15 mouse cellular contexts compared by ENCODE assay signal in the genomic region with DNA sequence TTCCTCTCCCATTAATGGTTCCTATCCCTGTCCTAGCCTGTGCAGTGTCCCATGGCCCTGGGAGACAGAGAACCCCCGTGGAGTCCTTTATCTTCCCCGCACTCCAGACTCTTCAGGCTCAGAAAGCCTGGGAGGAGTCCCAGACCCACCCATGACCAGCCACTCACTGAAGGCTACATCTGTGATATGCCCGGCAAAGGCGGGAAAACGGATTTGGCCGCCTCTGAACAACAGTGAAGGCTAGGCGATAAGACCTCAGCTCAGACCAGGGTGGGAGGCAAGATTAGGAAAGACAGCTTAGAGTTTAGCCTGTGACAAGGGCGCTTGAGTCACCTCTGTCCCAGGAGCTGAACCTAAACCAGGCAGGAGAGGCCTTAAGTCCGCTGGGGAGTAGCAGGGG. TPM values are rescaled to one million over a fixed set of nuclear protein-coding genes. Genes with fewer than 3 reads are reported as not detected.
A peak's percentile ranks its signal among the peaks of the same experiment; 100 is the strongest.
DNase-seq lines count a peak whose midpoint lies in the region; ATAC-seq and TF ChIP-seq lines count a peak whose summit lies in the region.
"Had no signal": no experiment of that assay in that cellular context is flagged by ENCODE, and none has a peak within 500 bp of the region (broad histone marks: within the 10 kb centered on the region; RNA-seq: fewer than 3 reads in every experiment).

No protein-coding gene starts in this region.

- peaks cover 8% of the 10 kb centered on the region for H3K27me3 ChIP-seq in intestine, embryonic 15.5 days (replicated peaks)
- peaks cover 9% of the 10 kb centered on the region for H3K27me3 ChIP-seq in intestine, postnatal 0 days (replicated peaks; ENCODE audit: control insufficient read depth, insufficient read depth, low read length)
- H3K27me3 ChIP-seq in intestine, embryonic 16.5 days (replicated peaks; ENCODE audit: control insufficient read depth, insufficient read depth, low read length) = peaks cover 8% of the 10 kb centered on the region

- DNase-seq in spleen, postnatal 10 days (ENCODE audit: low spot score in 2 of 2) = peak; percentile 71 to 76
- no peak for DNase-seq in thymus, postnatal 4 days
- DNase-seq in MN1 (ENCODE audit: low spot score) = no peak
- DNase-seq: adrenal gland, adult 8-10 months; cerebellum, postnatal 36 days; kidney, adult 11 months; lung, adult 18-20 months had no signal

- ATAC-seq in intestine, embryonic 15.5 days = peak; percentile 47
- ATAC-seq in intestine, postnatal 0 days = no peak
- ATAC-seq in intestine, embryonic 16.5 days = peak; percentile 74
- ATAC-seq: forebrain, embryonic 15.5 days had no signal

- H3K4me2 ChIP-seq in intestine, embryonic 15.5 days (replicated peaks) = no peak overlapping the region
- H3K4me2 ChIP-seq in intestine, postnatal 0 days (replicated peaks; ENCODE audit: low read depth) = no peak overlapping the region
- no peak overlapping the region for H3K4me2 ChIP-seq in intestine, embryonic 16.5 days (ENCODE audit: low read depth, low read length)
- H3K4me2 ChIP-seq: forebrain, embryonic 15.5 days had no signal

- H3K36me3 ChIP-seq in intestine, embryonic 15.5 days = no peaks in the 10 kb centered on the region
- H3K36me3 ChIP-seq in intestine, postnatal 0 days (ENCODE audit: control insufficient read depth, insufficient read depth) = no peaks in the 10 kb centered on the region
- no peaks in the 10 kb centered on the region for H3K36me3 ChIP-seq in intestine, embryonic 16.5 days (ENCODE audit: control insufficient read depth, insufficient read depth, low read length)
- H3K36me3 ChIP-seq: forebrain, embryonic 15.5 days; midbrain, embryonic 10.5 days had no signal

- H3K27ac ChIP-seq in intestine, embryonic 15.5 days = no peak overlapping the region
- no peak overlapping the region for H3K27ac ChIP-seq in intestine, postnatal 0 days (ENCODE audit: low read depth, low read length)
- peak overlapping the region; percentile 88 for H3K27ac ChIP-seq in bone marrow, adult 2 months (ENCODE audit: control insufficient read depth, insufficient read depth, low read depth, low read length, poor library complexity)
- no peak overlapping the region for H3K27ac ChIP-seq in intestine, embryonic 16.5 days (ENCODE audit: low read length)
- H3K27ac ChIP-seq: forebrain, embryonic 15.5 days; midbrain, embryonic 10.5 days had no signal

- no peaks in the 10 kb centered on the region for H3K4me1 ChIP-seq in intestine, embryonic 15.5 days (replicated peaks)
- no peaks in the 10 kb centered on the region for H3K4me1 ChIP-seq in intestine, postnatal 0 days (replicated peaks; ENCODE audit: control insufficient read depth, insufficient read depth, low read length)
- peaks cover 4% of the 10 kb centered on the region; the same call in 1 of the 2 replicates for H3K4me1 ChIP-seq in bone marrow, adult 2 months (ENCODE audit: control insufficient read depth, insufficient read depth, low read length)
- 0 out of 2 replicates have a peak, but pooled peaks cover 3% of the 10 kb centered on the region for H3K4me1 ChIP-seq in intestine, embryonic 16.5 days (ENCODE audit: control insufficient read depth, insufficient read depth, low read length)
- H3K4me1 ChIP-seq: forebrain, embryonic 15.5 days had no signal

- no peak overlapping the region for H3K9ac ChIP-seq in intestine, embryonic 15.5 days
- H3K9ac ChIP-seq in intestine, postnatal 0 days (ENCODE audit: low read depth, low read length) = no peak overlapping the region
- H3K9ac ChIP-seq in intestine, embryonic 16.5 days (ENCODE audit: low read depth, low read length) = no peak overlapping the region
- H3K9ac ChIP-seq: forebrain, embryonic 15.5 days had no signal

- TF ChIP-seq CTCF in intestine, postnatal 0 days (IDR thresholded peaks at IDR 0.05; ENCODE audit: low read depth) = no peak
- no peak for TF ChIP-seq CTCF in bone marrow, adult 2 months (IDR thresholded peaks at IDR 0.05; ENCODE audit: control insufficient read depth, insufficient read depth, low read length)

- no peaks in the 10 kb centered on the region for H3K9me3 ChIP-seq in intestine, embryonic 15.5 days
- H3K9me3 ChIP-seq in intestine, postnatal 0 days (ENCODE audit: control insufficient read depth) = no peaks in the 10 kb centered on the region
- H3K9me3 ChIP-seq in intestine, embryonic 16.5 days (ENCODE audit: control insufficient read depth, low read length) = no peaks in the 10 kb centered on the region
- H3K9me3 ChIP-seq: forebrain, embryonic 15.5 days; midbrain, embryonic 10.5 days had no signal

- H3K4me3 ChIP-seq in intestine, embryonic 15.5 days (replicated peaks) = no peak overlapping the region
- no peak overlapping the region for H3K4me3 ChIP-seq in intestine, postnatal 0 days (ENCODE audit: low read depth, low read length)
- peak overlapping the region; percentile 40 for H3K4me3 ChIP-seq in bone marrow, adult 2 months (replicated peaks; ENCODE audit: control insufficient read depth, low read depth, low read length)
- H3K4me3 ChIP-seq in intestine, embryonic 16.5 days (ENCODE audit: low read length) = no peak overlapping the region
- H3K4me3 ChIP-seq: forebrain, embryonic 15.5 days; midbrain, embryonic 10.5 days had no signal

- TF ChIP-seq POLR2A in bone marrow, adult 2 months (IDR thresholded peaks at IDR 0.05; ENCODE audit: borderline replicate concordance, control insufficient read depth, low read depth, low read length) = no peak

- WGBS in intestine, embryonic 15.5 days = 77% methylated on average over 9 of the region's 9 CpGs
- WGBS in intestine, postnatal 0 days = 83% methylated on average over 9 of the region's 9 CpGs
- WGBS in bone marrow, adult 2 months = 68% methylated on average over 9 of the region's 9 CpGs
- 76% methylated on average over 9 of the region's 9 CpGs for whole genome bisulfite sequencing in intestine, embryonic 16.5 days

RNA-seq across cellular contexts. Expression of a gene that starts 4.9 kb away (rescaled TPM):
- 1.1 and 1.5 TPM in 2 replicates for polyA plus RNA-seq in intestine, embryonic 15.5 days (2015; fragmentation: Nextera tagmentation; extraction: Ambion mirVana)
- 0.34 TPM in 1 of 2 replicates, not detected in the other for polyA plus RNA-seq in intestine, postnatal 0 days (2015; fragmentation: Nextera tagmentation; extraction: Ambion mirVana)
- 62.0 and 66.9 TPM in 2 replicates for polyA plus RNA-seq in bone marrow, adult 2 months (2011; ENCODE audit: insufficient read depth, insufficient read length, low replicate concordance, missing spikeins)
- 1.1 and 2.5 TPM in 2 replicates for polyA plus RNA-seq in intestine, embryonic 16.5 days (2015; fragmentation: Nextera tagmentation; extraction: Ambion mirVana)
- polyA plus RNA-seq: forebrain, embryonic 15.5 days had no signal

RNA-seq across cellular contexts. Expression of a gene that starts 24.2 kb away (rescaled TPM):
- polyA plus RNA-seq in intestine, embryonic 15.5 days (2015; fragmentation: Nextera tagmentation; extraction: Ambion mirVana) = 16.2 and 16.6 TPM in 2 replicates
- polyA plus RNA-seq in intestine, postnatal 0 days (2015; fragmentation: Nextera tagmentation; extraction: Ambion mirVana) = 6.5 and 8.2 TPM in 2 replicates
- polyA plus RNA-seq in bone marrow, adult 2 months (2011; ENCODE audit: insufficient read depth, insufficient read length, low replicate concordance, missing spikeins) = 9.4 and 12.5 TPM in 2 replicates
- polyA plus RNA-seq in intestine, embryonic 16.5 days (2015; fragmentation: Nextera tagmentation; extraction: Ambion mirVana) = 12.6 and 13.8 TPM in 2 replicates

RNA-seq across cellular contexts. Expression of a gene that starts 33.3 kb away (rescaled TPM):
- 31.8 and 33.8 TPM in 2 replicates for polyA plus RNA-seq in intestine, embryonic 15.5 days (2015; fragmentation: Nextera tagmentation; extraction: Ambion mirVana)
- 8.4 and 8.9 TPM in 2 replicates for polyA plus RNA-seq in intestine, postnatal 0 days (2015; fragmentation: Nextera tagmentation; extraction: Ambion mirVana)
- 14.5 and 14.7 TPM in 2 replicates for polyA plus RNA-seq in bone marrow, adult 2 months (2011; ENCODE audit: insufficient read depth, insufficient read length, low replicate concordance, missing spikeins)
- polyA plus RNA-seq in intestine, embryonic 16.5 days (2015; fragmentation: Nextera tagmentation; extraction: Ambion mirVana) = 27.5 and 32.2 TPM in 2 replicates

RNA-seq across cellular contexts. Expression of a gene that starts 53.7 kb away (rescaled TPM):
- polyA plus RNA-seq in intestine, embryonic 15.5 days (2015; fragmentation: Nextera tagmentation; extraction: Ambion mirVana) = 159 and 428 TPM in 2 replicates
- 5.5 and 7.9 TPM in 2 replicates for polyA plus RNA-seq in intestine, postnatal 0 days (2015; fragmentation: Nextera tagmentation; extraction: Ambion mirVana)
- polyA plus RNA-seq in bone marrow, adult 2 months (2011; ENCODE audit: insufficient read depth, insufficient read length, low replicate concordance, missing spikeins) = 0.72 TPM in 1 of 2 replicates, not detected in the other
- polyA plus RNA-seq in intestine, embryonic 16.5 days (2015; fragmentation: Nextera tagmentation; extraction: Ambion mirVana) = 383 and 542 TPM in 2 replicates
- polyA plus RNA-seq: embryonic facial prominence, embryonic 14.5 days; hindbrain, embryonic 11.5 days; midbrain, embryonic 10.5 days had no signal

Comparison
In these comparisons a context has a peak if more than half of its experiments do, and no peak if none do; other contexts are left out.
1. DNase-seq: peak in spleen, postnatal 10 days (2 of 2); none in thymus, postnatal 4 days (single experiment) and MN1 (single experiment).
2. RNA of a gene that starts 4.9 kb away (polyA plus RNA-seq): 62.0 to 66.9 TPM in bone marrow, adult 2 months; 1.1 to 2.5 TPM in intestine, embryonic 16.5 days, 1.1 to 1.5 TPM in intestine, embryonic 15.5 days and 0.34 TPM in intestine, postnatal 0 days; every median in the first group is over 10 times any median in the second.